Mouse (Mus musculus): Measurements from ENCODE around the gene Card14.
"Not testable (repeated sequence)": the region's sequence is repeated elsewhere in the genome, so short reads cannot be mapped to it uniquely, and the experiment has no call there.

The Card14 gene

GRCm38 (mm10) chr11:119359089-119359488, 51.5 kb downstream of the Card14 start:
- DNase-seq = no peak

- DNase-seq = no peak
These were observed 55.4 kb downstream of the Card14 start for GRCm38 (mm10) chr11:119362769-119363533.

- peak; percentile 75 for DNase-seq
These were observed 56.1 kb downstream of the Card14 start for GRCm38 (mm10) chr11:119363534-119364145.

GRCm38 (mm10) chr11:119375425-119375824, 67.9 kb downstream of the Card14 start:
- no peak for DNase-seq

- DNase-seq = no peak
These were observed 69.8 kb downstream of the Card14 start for GRCm38 (mm10) chr11:119377326-119377725.

- DNase-seq = no peak
These were observed 71.0 kb downstream of the Card14 start for GRCm38 (mm10) chr11:119378551-119378950.

GRCm38 (mm10) chr11:119381631-119382337, 74.2 kb downstream of the Card14 start:
- no peak for DNase-seq

- DNase-seq = no peak
These were observed 74.8 kb downstream of the Card14 start for GRCm38 (mm10) chr11:119382338-119382850.

- DNase-seq = peak; percentile 37
These were observed 77.3 kb downstream of the Card14 start for GRCm38 (mm10) chr11:119384904-119385303.

- no peak for DNase-seq
These were observed 78.7 kb downstream of the Card14 start for GRCm38 (mm10) chr11:119386306-119386705.

GRCm38 (mm10) chr11:119387273-119387672, 79.7 kb downstream of the Card14 start:
- not testable (repeated sequence) for DNase-seq

- DNase-seq = peak; percentile 70
These were observed 82.3 kb downstream of the Card14 start for GRCm38 (mm10) chr11:119389851-119390270.

- DNase-seq = peak; percentile 36
These were observed 83.0 kb downstream of the Card14 start for GRCm38 (mm10) chr11:119390271-119391231.

GRCm38 (mm10) chr11:119391386-119392000, 83.9 kb downstream of the Card14 start:
- peak; percentile 27 for DNase-seq

GRCm38 (mm10) chr11:119392001-119392614, 84.5 kb downstream of the Card14 start:
- DNase-seq = peak; percentile 88

GRCm38 (mm10) chr11:119392800-119393482, 85.4 kb downstream of the Card14 start, which contains the start of gene Rnf213:
Gene Rnf213, plus strand, starts transcription at chr11:119393100.
- peak; percentile 66 for DNase-seq

- no peak for DNase-seq
These were observed 85.9 kb downstream of the Card14 start for GRCm38 (mm10) chr11:119393483-119393804.

GRCm38 (mm10) chr11:119394210-119394609, 86.6 kb downstream of the Card14 start:
- no peak for DNase-seq
